Mouse (Mus musculus) CD8-positive naive resting alpha-beta T cell, adult 2 months (primary cell): ENCODE results near the gene Rpl10a.
A peak's percentile ranks its signal among the peaks of the same experiment; 100 is the strongest.
"Not testable (repeated sequence)": the region's sequence is repeated elsewhere in the genome, so short reads cannot be mapped to it uniquely, and the experiment has no call there.

Source experiments
- DNase-seq, 2 experiments: peaks; one replicate each; pipeline ENCODE4 v3.0.0; 2022; ENCODE audit warnings: low read depth in 2 of 2, low spot score in 2 of 2

Rpl10a gene

DNA sequence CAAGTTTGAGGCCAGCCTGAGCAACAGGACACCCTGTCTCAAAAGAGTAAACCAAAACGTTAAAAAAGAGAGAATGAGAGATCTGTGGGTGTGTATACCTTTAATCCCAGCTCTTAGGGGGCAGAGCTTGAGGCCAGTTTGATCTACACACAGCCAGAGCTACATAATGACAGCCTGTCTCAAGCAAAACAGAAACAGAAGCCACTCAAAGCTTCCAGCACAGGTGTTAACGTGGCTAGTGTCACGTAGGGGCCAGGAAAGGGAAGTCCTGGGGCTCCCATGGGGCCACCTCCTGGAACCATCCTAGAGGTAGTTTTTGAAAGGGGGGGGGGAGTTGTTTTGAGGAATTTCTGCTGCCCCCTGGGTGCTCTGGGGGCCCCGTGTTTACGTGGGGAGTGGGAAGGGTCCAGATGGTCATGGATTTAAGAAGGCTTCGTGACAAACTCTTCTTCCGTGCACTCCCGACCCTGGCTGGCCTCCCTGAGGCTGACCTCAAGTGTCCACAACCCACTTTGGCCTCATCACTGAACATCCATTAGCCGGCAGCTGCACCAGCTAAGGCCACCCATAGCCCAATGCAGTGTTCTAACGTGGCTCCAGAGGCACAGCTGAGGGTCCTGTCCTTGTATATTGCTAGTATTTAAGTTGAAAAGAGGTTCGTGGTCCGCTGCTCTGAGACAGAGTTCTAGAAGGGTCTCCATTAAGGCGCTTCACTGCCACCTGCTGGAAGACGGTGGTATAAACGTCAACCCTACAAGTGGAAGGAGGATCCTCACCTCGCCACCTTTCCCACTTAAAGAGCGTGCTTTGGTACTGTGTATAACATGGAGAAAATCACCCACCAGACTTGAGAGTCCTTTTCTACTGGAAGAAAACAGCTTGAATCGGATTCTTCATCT, 19.7 kb upstream of the Rpl10a start:
- DNase-seq, result peak; percentile 81 to 89

DNA sequence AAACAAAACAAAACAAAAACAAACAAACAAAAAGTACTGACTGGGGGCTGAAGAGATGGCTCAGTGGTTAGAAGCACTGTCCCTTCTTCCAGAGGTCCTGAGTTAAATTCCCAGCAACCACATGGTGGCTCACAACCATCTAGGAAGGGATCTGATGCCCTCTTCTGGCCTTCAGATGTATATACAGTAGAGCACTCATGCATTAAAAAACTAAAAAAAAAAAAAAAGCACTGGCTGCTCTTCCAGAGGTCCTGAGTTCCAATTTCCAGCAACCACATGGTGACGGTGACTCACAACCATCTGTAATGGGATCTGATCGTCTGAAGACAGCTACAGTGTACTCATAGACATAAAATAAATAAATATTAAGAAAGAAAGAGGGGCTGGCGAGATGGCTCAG, 17.4 kb upstream of the Rpl10a start:
- DNase-seq, result no peak

GRCm38 (mm10) chr17:28311366-28312132, 16.7 kb upstream of the Rpl10a start:
- no peak for DNase-seq

- peak in 1 of 2 experiments; percentile 32 for DNase-seq
Observed at GRCm38 (mm10) chr17:28312232-28313211, 15.7 kb upstream of the Rpl10a start.

DNA sequence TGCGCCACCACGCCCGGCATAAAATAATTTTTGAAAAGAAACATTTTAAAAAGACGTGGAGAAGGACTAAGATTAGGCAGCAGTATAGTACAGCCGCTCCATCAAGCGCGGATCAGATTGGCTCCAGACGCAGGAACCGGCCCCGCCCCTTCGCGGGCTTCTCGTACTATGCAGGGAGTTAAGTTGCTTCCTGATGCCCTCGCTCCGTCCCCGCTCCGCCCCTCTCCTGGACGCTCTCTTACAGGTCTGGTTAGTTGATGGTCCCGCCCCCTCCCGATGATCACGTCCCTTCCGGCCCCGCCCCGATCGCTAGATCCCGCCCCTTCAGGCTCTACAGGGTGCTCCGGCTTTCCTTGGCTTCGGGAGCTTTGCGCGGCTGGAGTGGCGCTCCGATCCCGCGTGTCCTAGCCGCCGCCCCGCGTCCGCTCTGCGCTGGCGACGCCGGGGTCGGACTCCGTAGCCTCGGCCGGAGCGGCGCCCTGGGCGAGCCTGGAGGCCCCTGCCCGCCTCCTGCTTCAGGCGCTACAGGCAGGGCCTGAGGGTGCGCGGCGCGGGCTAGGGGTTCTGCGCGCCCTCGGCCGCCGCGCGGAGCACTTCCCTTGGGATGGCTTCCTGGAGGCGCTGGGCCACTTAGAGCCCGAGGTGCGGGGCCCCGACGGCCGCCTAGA, 14.9 kb upstream of the Rpl10a start, which contains the start of gene Fance:
Gene Fance (plus strand): TSS at position 308 of the 668 bp plus-strand sequence.
- peak; percentile 87 to 91 for DNase-seq

- no peak for DNase-seq
Observed at GRCm38 (mm10) chr17:28313880-28314225, 14.4 kb upstream of the Rpl10a start.

DNA sequence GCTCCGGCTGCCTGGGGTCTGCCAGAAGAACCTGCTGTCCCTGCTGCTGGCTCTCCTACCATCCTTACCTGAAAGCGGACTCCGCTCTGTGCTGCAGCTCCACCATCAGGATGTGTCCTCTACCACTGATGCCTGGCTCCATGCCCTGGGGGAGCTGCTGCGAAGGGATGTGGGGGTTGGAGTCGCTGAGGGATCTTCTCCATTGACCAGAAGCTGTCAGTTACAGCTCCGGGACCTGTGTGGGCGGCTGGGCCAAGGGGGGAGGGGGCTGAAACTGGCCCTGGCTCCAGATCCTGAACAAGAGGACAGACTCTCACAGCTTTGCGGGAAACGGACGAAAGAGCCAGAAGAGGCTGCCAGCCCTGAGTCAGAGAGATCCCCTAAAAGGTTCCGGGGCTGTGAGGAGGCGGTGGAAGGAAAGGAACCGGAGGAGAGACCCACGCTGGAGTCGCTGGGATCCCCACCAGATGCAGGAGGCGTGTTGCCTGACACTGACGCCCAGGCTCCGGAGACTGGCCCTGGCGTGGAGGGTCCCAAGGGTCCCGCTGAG, 12.6 kb upstream of the Rpl10a start:
- DNase-seq, result no peak

DNA sequence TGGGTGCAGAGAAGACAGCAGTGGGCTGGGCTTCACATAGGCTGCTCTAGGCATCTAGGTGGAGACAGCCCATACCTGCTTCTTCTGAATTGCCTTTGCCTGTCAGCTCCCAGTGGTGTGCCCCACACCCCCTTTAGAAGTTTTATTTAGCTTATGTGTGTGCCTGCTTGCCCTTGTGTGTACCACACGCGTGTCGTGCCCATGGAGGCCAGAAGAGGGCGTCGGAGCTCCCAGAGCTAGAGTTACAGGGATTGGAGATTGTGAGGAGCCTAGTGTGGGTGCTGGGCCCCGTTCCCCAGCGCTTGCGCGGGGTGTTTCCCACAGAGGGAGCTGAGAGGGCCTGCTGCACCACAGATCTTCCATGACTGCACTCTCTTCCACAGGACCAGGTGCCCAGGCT, 11.8 kb upstream of the Rpl10a start:
- no peak for DNase-seq

DNA sequence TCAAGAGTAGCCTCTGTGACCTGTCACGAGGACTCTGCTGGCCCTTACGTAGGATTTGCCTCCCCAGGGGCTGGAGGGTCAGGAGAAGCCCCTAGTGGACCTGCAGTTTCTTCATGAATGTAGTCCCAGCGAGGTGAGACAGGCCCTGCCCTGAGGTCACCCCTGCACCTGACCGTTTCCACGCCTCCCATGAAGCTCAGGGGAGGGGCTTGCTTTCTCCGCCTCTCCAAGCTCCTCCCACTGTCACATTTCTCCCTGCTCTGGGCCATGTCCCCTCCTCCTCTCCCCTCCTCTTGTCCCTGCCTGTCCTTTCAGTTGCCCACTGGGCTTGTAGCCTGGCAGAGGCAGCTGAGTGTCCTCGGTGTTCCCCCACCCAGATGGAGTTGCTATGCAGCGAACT, 11.2 kb upstream of the Rpl10a start:
- no peak for DNase-seq

- DNase-seq, result no peak
Observed at GRCm38 (mm10) chr17:28317725-28318124, 10.5 kb upstream of the Rpl10a start.

DNA sequence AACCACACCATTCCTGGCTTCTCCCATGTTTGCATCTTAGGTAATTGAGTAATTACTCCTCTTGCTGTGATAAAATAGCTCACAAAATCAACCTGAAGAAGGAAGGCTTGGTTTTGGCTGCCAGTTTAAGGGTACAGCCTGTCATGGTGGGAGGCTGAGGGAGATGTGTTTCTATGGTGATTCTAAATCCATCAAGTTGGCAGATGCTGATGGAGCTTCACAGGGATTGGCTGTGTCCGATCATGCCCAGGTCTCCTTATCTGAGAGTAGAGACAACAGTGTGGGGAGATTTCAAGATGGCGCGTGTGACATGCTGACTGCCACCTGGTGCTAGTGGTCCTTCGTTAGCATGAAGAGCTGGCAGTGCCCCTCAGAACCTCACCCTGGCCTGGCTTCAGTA, 6.6 kb upstream of the Rpl10a start:
- DNase-seq, result no peak

DNA sequence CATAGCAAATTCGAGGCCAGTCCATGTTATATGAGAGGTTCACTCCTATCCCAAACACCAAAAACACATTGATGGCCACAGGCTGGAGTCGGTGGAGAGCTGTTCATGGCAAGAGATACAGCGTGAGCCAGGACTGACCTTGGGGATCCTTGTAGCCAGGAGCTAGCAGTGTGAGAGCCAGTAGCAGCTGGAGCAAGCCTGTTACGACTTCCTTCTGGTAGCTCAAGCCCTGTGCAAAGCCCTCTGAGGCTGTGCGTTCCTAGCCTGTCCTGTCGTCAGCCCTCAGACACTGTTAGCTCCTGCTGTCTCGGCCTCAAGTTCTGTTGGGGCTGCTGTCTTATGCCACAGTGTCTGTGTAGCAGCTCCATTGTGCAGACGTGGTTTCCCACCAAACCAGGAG, 4.5 kb upstream of the Rpl10a start:
- DNase-seq, result no peak

DNA sequence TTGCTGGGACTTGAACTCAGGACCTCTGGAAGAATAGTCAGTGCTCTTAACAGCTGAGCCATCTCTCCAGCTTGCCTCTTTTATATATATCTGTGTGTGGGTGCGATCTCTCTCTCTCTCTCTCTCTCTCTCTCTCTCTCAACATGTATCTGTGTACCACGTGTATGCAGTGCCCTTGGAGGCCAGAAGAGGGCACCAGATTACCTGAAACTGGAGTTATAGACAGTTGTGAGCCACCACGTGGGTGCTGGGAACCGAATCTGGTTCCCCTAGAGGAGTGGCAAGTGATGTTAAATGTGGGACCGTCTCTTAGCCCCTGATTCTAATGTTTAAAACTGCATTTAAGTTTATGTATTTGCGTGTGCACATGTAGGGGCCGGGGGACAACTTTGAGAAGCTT, 3.9 kb upstream of the Rpl10a start:
- DNase-seq, result not testable (repeated sequence)

GRCm38 (mm10) chr17:28325751-28326150, 2.5 kb upstream of the Rpl10a start:
- no peak for DNase-seq

GRCm38 (mm10) chr17:28326951-28327350, 1.3 kb upstream of the Rpl10a start:
- DNase-seq, result no peak

- no peak for DNase-seq
Observed at GRCm38 (mm10) chr17:28327673-28328325, 472 bp upstream of the Rpl10a start.

DNA sequence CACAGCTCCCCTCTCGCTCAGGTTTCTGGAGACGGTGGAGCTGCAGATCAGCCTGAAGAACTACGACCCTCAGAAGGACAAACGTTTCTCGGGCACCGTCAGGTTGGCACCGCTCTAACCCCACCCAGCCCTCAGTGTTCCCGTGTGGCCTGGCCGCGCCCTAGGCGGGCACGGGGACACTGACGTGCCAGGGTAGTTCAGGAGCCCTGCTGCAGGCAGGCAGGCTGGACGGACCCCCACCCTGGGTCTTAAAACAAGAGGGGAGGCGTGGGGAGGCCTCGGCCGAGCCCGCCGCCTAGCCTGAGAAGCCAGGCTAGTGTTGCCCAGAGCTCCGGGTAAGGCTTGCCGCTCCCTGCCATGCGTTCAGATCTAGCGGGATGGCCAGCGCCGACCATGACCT, 675 bp downstream of the Rpl10a start:
- no peak for DNase-seq

- no peak for DNase-seq
Observed at GRCm38 (mm10) chr17:28329503-28330231, 1.4 kb downstream of the Rpl10a start.

DNA sequence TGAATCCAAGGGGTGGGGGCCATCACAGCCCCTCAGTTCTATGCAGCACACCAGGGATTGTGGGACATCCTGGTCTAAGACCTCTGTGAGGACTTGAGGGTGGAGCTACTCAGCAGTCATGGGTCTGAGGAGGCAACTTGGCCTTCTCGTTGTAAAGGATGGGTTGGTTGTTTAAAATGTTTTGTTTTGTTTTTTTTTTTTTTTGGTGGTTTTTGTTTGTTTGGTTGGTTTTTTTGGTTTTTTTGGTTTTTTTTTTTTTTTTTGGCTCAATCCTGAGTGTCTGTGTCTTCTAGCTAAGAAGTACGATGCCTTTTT, 1.9 kb downstream of the Rpl10a start:
- DNase-seq, result no peak
